In the genomic region with DNA sequence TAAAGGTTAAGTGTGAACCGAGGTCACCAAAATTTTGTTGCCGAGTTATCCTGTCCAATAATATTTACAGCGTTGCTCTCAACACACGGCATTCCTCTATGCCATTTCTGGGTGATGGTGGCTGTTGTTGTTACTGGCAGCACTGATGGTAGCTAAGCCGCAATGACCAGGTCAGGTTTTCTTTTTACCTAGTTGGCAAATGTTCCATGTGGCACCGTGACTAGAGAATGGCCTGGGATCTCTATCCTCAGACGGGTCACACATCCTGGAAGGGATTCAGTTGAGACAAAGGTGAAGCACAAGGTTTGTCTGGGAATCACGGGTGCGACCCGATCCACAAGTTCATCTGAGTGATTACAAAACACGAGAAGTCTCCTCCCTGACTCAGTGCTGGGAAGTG, we compare ENCODE assay signal across 27 mouse cellular contexts. TPM values are rescaled to one million over a fixed set of nuclear protein-coding genes. Genes with fewer than 3 reads are reported as not detected.
DNase-seq lines count a peak whose midpoint lies in the region; ATAC-seq and TF ChIP-seq lines count a peak whose summit lies in the region.
"Had no signal": no experiment of that assay in that cellular context is flagged by ENCODE, and none has a peak within 500 bp of the region (broad histone marks: within the 10 kb centered on the region; RNA-seq: fewer than 3 reads in every experiment).

No protein-coding gene starts in this region.

- H3K36me3 ChIP-seq in heart, embryonic 11.5 days (ENCODE audit: control insufficient read depth, insufficient read depth, low read length) = no peaks in the 10 kb centered on the region
- no peaks in the 10 kb centered on the region for H3K36me3 ChIP-seq in kidney, embryonic 15.5 days
- no peaks in the 10 kb centered on the region for H3K36me3 ChIP-seq in liver, adult 2 months (ENCODE audit: control insufficient read depth, insufficient read depth, low read length)
- H3K36me3 ChIP-seq in liver, postnatal 0 days (replicated peaks; ENCODE audit: insufficient read depth, low read length) = no peaks in the 10 kb centered on the region
- H3K36me3 ChIP-seq: embryonic facial prominence, embryonic 12.5 days; forebrain, embryonic 12.5 days; hindbrain, embryonic 12.5 days; limb, embryonic 12.5 days; liver, embryonic 12.5 days; midbrain, embryonic 12.5 days; neural tube, embryonic 15.5 days; stomach, embryonic 15.5 days had no signal

- H3K4me2 ChIP-seq in heart, embryonic 11.5 days = no peak overlapping the region
- no peak overlapping the region for H3K4me2 ChIP-seq in kidney, embryonic 15.5 days
- H3K4me2 ChIP-seq in liver, postnatal 0 days (ENCODE audit: low read depth, low read length) = no peak overlapping the region
- H3K4me2 ChIP-seq: embryonic facial prominence, embryonic 12.5 days; forebrain, embryonic 12.5 days; hindbrain, embryonic 12.5 days; limb, embryonic 12.5 days; liver, embryonic 12.5 days; lung, embryonic 14.5 days; midbrain, embryonic 12.5 days; neural tube, embryonic 15.5 days; stomach, embryonic 15.5 days had no signal

- TF ChIP-seq POLR2A in liver, adult 2 months (IDR thresholded peaks at IDR 0.05; ENCODE audit: extremely low read depth, insufficient read depth, low read length) = no peak

- DNase-seq in adrenal gland, adult 2 months = peak; percentile 36
- DNase-seq in adrenal gland, postnatal 25 days = no peak
- DNase-seq in heart, adult 11 months = peak; percentile 96
- peak; percentile 69 for DNase-seq in kidney, adult 11 months
- peak; percentile 98 for DNase-seq in liver, adult 2 months (ENCODE audit: extremely low read depth, low read depth, low spot score)
- no peak for DNase-seq in liver, postnatal 0 days
- DNase-seq: cerebellum, adult 2 months; cerebellum, postnatal 25 days; layer of hippocampus, postnatal 36 days; lung, embryonic 14.5 days; right cerebral cortex, adult 18-20 months; right cerebral cortex, postnatal 4 days; thymus, adult 18-20 months; thymus, postnatal 36 days had no signal

- no peaks in the 10 kb centered on the region for H3K4me1 ChIP-seq in heart, embryonic 11.5 days (ENCODE audit: control insufficient read depth, insufficient read depth, low read length)
- H3K4me1 ChIP-seq in kidney, embryonic 15.5 days = peaks cover 7% of the 10 kb centered on the region
- peaks cover 7% of the 10 kb centered on the region; the same call in 1 of the 2 replicates for H3K4me1 ChIP-seq in liver, adult 2 months (ENCODE audit: control insufficient read depth, insufficient read depth, low read length)
- no peaks in the 10 kb centered on the region for H3K4me1 ChIP-seq in liver, postnatal 0 days (ENCODE audit: insufficient read depth)
- H3K4me1 ChIP-seq: embryonic facial prominence, embryonic 12.5 days; limb, embryonic 12.5 days; liver, embryonic 12.5 days; stomach, embryonic 15.5 days had no signal

- no peak overlapping the region for H3K4me3 ChIP-seq in heart, embryonic 11.5 days (ENCODE audit: low read depth, low read length)
- H3K4me3 ChIP-seq in kidney, embryonic 15.5 days (replicated peaks) = no peak overlapping the region
- no peak overlapping the region for H3K4me3 ChIP-seq in liver, adult 2 months (ENCODE audit: insufficient read depth, low read depth, low read length)
- H3K4me3 ChIP-seq in liver, postnatal 0 days (ENCODE audit: low read depth, low read length) = no peak overlapping the region
- H3K4me3 ChIP-seq: embryonic facial prominence, embryonic 12.5 days; forebrain, embryonic 12.5 days; hindbrain, embryonic 12.5 days; limb, embryonic 12.5 days; liver, embryonic 12.5 days; midbrain, embryonic 12.5 days; neural tube, embryonic 15.5 days; stomach, embryonic 15.5 days had no signal

- H3K9ac ChIP-seq in heart, embryonic 11.5 days (ENCODE audit: low read depth, low read length) = no peak overlapping the region
- no peak overlapping the region for H3K9ac ChIP-seq in kidney, embryonic 15.5 days
- no peak overlapping the region for H3K9ac ChIP-seq in liver, adult 2 months (ENCODE audit: low read depth, low read length)
- no peak overlapping the region for H3K9ac ChIP-seq in liver, postnatal 0 days (replicated peaks)
- H3K9ac ChIP-seq: embryonic facial prominence, embryonic 12.5 days; forebrain, embryonic 12.5 days; hindbrain, embryonic 12.5 days; limb, embryonic 12.5 days; liver, embryonic 12.5 days; lung, embryonic 14.5 days; midbrain, embryonic 12.5 days; neural tube, embryonic 15.5 days; stomach, embryonic 15.5 days had no signal

- no peaks in the 10 kb centered on the region for H3K79me2 ChIP-seq in liver, adult 2 months (ENCODE audit: control insufficient read depth, insufficient read depth, low read length)

- TF ChIP-seq EP300 in liver, postnatal 0 days (IDR thresholded peaks at IDR 0.05; ENCODE audit: low read depth) = no peak

- H3K9me3 ChIP-seq in heart, embryonic 11.5 days (replicated peaks; ENCODE audit: control insufficient read depth, low read length) = no peaks in the 10 kb centered on the region
- H3K9me3 ChIP-seq in kidney, embryonic 15.5 days (replicated peaks) = no peaks in the 10 kb centered on the region
- H3K9me3 ChIP-seq in liver, postnatal 0 days (ENCODE audit: low read length) = no peaks in the 10 kb centered on the region
- H3K9me3 ChIP-seq: embryonic facial prominence, embryonic 12.5 days; forebrain, embryonic 12.5 days; hindbrain, embryonic 12.5 days; limb, embryonic 12.5 days; liver, embryonic 12.5 days; midbrain, embryonic 12.5 days; neural tube, embryonic 15.5 days; stomach, embryonic 15.5 days had no signal

- TF ChIP-seq CTCF in liver, adult 2 months (IDR thresholded peaks at IDR 0.05; ENCODE audit: low read depth, low read length) = no peak
- TF ChIP-seq CTCF in liver, postnatal 0 days (IDR thresholded peaks at IDR 0.05; ENCODE audit: low read depth) = no peak

- no peaks in the 10 kb centered on the region for H3K27me3 ChIP-seq in heart, embryonic 11.5 days (ENCODE audit: control insufficient read depth, insufficient read depth, low read length)
- H3K27me3 ChIP-seq in kidney, embryonic 15.5 days = no peaks in the 10 kb centered on the region
- H3K27me3 ChIP-seq in liver, adult 2 months (ENCODE audit: control insufficient read depth, insufficient read depth, low read length) = no peaks in the 10 kb centered on the region
- no peaks in the 10 kb centered on the region for H3K27me3 ChIP-seq in liver, postnatal 0 days (ENCODE audit: insufficient read depth, low read length)
- H3K27me3 ChIP-seq: embryonic facial prominence, embryonic 12.5 days; hindbrain, embryonic 12.5 days; limb, embryonic 12.5 days; stomach, embryonic 15.5 days had no signal

- 82% methylated on average over 11 of the region's 11 CpGs for WGBS in heart, embryonic 11.5 days (ENCODE audit: insufficient replicate concordance)
- 83% methylated on average over 11 of the region's 11 CpGs for WGBS in kidney, embryonic 15.5 days
- 23% methylated on average over 11 of the region's 11 CpGs for WGBS in liver, adult 2 months
- WGBS in liver, postnatal 0 days (ENCODE audit: insufficient replicate concordance) = 80% methylated on average over 11 of the region's 11 CpGs

- no peak for ATAC-seq in heart, embryonic 11.5 days (replicated peaks; ENCODE audit: insufficient number of reproducible peaks, low FRiP score, low TSS enrichment)
- no peak for ATAC-seq in kidney, embryonic 15.5 days (replicated peaks; ENCODE audit: low FRiP score)
- no peak for ATAC-seq in liver, postnatal 0 days
- ATAC-seq: activated CD4-positive, CD25-positive, alpha-beta regulatory T cell, adult 4 months; intestine, postnatal 0 days; liver, embryonic 12.5 days had no signal

- no peak overlapping the region for H3K27ac ChIP-seq in heart, embryonic 11.5 days (ENCODE audit: low read depth, low read length)
- H3K27ac ChIP-seq in kidney, embryonic 15.5 days = no peak overlapping the region
- H3K27ac ChIP-seq in liver, adult 2 months (replicated peaks; ENCODE audit: insufficient read depth, low read depth, low read length) = no peak overlapping the region
- no peak overlapping the region for H3K27ac ChIP-seq in liver, postnatal 0 days (ENCODE audit: low read depth)
- H3K27ac ChIP-seq: embryonic facial prominence, embryonic 12.5 days; forebrain, embryonic 12.5 days; hindbrain, embryonic 12.5 days; limb, embryonic 12.5 days; liver, embryonic 12.5 days; midbrain, embryonic 12.5 days; neural tube, embryonic 15.5 days; stomach, embryonic 15.5 days had no signal

RNA-seq across cellular contexts. Expression of a gene that starts 2.6 kb away (rescaled TPM):
- total RNA-seq in adrenal gland, adult 2 months (2021) = 100 to 1,000 TPM; 281 to 437 TPM
- polyA plus RNA-seq in adrenal gland, adult 2 months (2012; rRNA removed) = 147 and 215 TPM in 2 replicates
- 127 and 214 TPM in 2 replicates for total RNA-seq in adrenal gland, postnatal 25 days (2021)
- polyA plus RNA-seq in heart, embryonic 11.5 days (2014; fragmentation: Nextera tagmentation; extraction: Ambion mirVana) = 18.1 and 18.6 TPM in 2 replicates
- polyA plus RNA-seq in kidney, embryonic 15.5 days (2015; fragmentation: Nextera tagmentation; extraction: Ambion mirVana) = 2.7 and 3.7 TPM in 2 replicates
- total RNA-seq in liver, adult 2 months (2014; rRNA removed) = 2.7 and 2.9 TPM in 2 replicates
- 3.8 and 10.3 TPM in 2 replicates for polyA plus RNA-seq in liver, adult 2 months (2012; rRNA removed)
- 9.7 and 10.0 TPM in 2 replicates for polyA plus RNA-seq in liver, postnatal 0 days (2015; fragmentation: Nextera tagmentation; extraction: Ambion mirVana)
- total RNA-seq: megakaryocyte, adult 5-6 weeks had no signal
- polyA plus RNA-seq: activated CD4-positive, CD25-positive, alpha-beta regulatory T cell, adult 4 months had no signal

Comparison
In these comparisons a context has a peak if more than half of its experiments do, and no peak if none do; other contexts are left out.
1. DNase-seq: peak in adrenal gland, adult 2 months (single experiment), heart, adult 11 months (single experiment), kidney, adult 11 months (single experiment) and liver, adult 2 months (single experiment); none in adrenal gland, postnatal 25 days (single experiment) and liver, postnatal 0 days (single experiment).